Mouse (Mus musculus) left cerebral cortex, adult 11 months (tissue): Measurements from ENCODE around the gene Klhl23.
"Not testable (repeated sequence)": the region's sequence is repeated elsewhere in the genome, so short reads cannot be mapped to it uniquely, and the experiment has no call there.

Experiments
- DNase-seq: peaks from one replicate; pipeline ENCODE4 v3.0.0; 2022; ENCODE audit warnings: low spot score

Klhl23 gene

GRCm38 (mm10) chr2:69821711-69822110, at the start of gene Klhl23:
Gene Klhl23, plus strand, starts transcription at chr2:69821944.
- DNase-seq, result no peak

GRCm38 (mm10) chr2:69773331-69773730, 48.4 kb upstream of the Klhl23 start:
- no peak for DNase-seq

GRCm38 (mm10) chr2:69777985-69778835, 43.5 kb upstream of the Klhl23 start:
- DNase-seq, result no peak

GRCm38 (mm10) chr2:69778836-69779177, 42.9 kb upstream of the Klhl23 start:
- DNase-seq, result no peak

- DNase-seq, result no peak
These were observed 32.8 kb upstream of the Klhl23 start for GRCm38 (mm10) chr2:69788974-69789373.

- DNase-seq, result peak; percentile 96
These were observed 32.2 kb upstream of the Klhl23 start, which contains the start of the genes Ccdc173 and Phospho2 for GRCm38 (mm10) chr2:69789429-69790069. Gene Ccdc173, minus strand, starts transcription at chr2:69789575. Gene Phospho2, plus strand, starts transcription at chr2:69789623.

- DNase-seq, result peak; percentile 70
These were observed 31.5 kb upstream of the Klhl23 start for GRCm38 (mm10) chr2:69790285-69790684.

- DNase-seq, result no peak
These were observed 31.0 kb upstream of the Klhl23 start for GRCm38 (mm10) chr2:69790722-69791121.

- no peak for DNase-seq
These were observed 18.8 kb upstream of the Klhl23 start for GRCm38 (mm10) chr2:69802911-69803312.

- no peak for DNase-seq
These were observed 18.0 kb upstream of the Klhl23 start for GRCm38 (mm10) chr2:69803756-69804155.

- DNase-seq, result not testable (repeated sequence)
These were observed 17.1 kb upstream of the Klhl23 start for GRCm38 (mm10) chr2:69804663-69805062.

- DNase-seq, result no peak
These were observed 11.6 kb upstream of the Klhl23 start for GRCm38 (mm10) chr2:69810169-69810568.

- not testable (repeated sequence) for DNase-seq
These were observed 10.4 kb upstream of the Klhl23 start for GRCm38 (mm10) chr2:69811349-69811748.

- no peak for DNase-seq
These were observed 5.2 kb upstream of the Klhl23 start for GRCm38 (mm10) chr2:69816575-69816974.

GRCm38 (mm10) chr2:69818350-69819085, 3.2 kb upstream of the Klhl23 start:
- no peak for DNase-seq

GRCm38 (mm10) chr2:69820201-69820600, 1.5 kb upstream of the Klhl23 start:
- DNase-seq, result no peak

- DNase-seq, result no peak
These were observed 801 bp downstream of the Klhl23 start for GRCm38 (mm10) chr2:69822361-69823128.

- no peak for DNase-seq
These were observed 1.5 kb downstream of the Klhl23 start for GRCm38 (mm10) chr2:69823129-69823677.

- no peak for DNase-seq
These were observed 4.2 kb downstream of the Klhl23 start for GRCm38 (mm10) chr2:69825898-69826297.

- DNase-seq, result no peak
These were observed 4.6 kb downstream of the Klhl23 start for GRCm38 (mm10) chr2:69826380-69826779.

GRCm38 (mm10) chr2:69828031-69828430, 6.3 kb downstream of the Klhl23 start:
- DNase-seq, result no peak

- DNase-seq, result no peak
These were observed 7.9 kb downstream of the Klhl23 start for GRCm38 (mm10) chr2:69829680-69830079.
